Mouse (Mus musculus) forebrain, embryonic 15.5 days (tissue): Measurements from ENCODE around the gene Mphosph9. TPM values are rescaled to one million over a fixed set of nuclear protein-coding genes. Genes with fewer than 3 reads are reported as not detected.
"Not testable (repeated sequence)": the region's sequence is repeated elsewhere in the genome, so short reads cannot be mapped to it uniquely, and the experiment has no call there.

ENCODE experiments used
- ATAC-seq: fragments of 200-750 bp; cut with Nextera tagmentation; replicated peaks from 2 replicates; pipeline ENCODE4 v1.8.0; 2017; ENCODE audit warnings: mild to moderate bottlenecking, moderate TSS enrichment, moderate library complexity
- H3K27ac ChIP-seq: fragments of 300-500 bp; sonication (generic); replicated peaks from 2 replicates; pipeline ENCODE4 v1.5.1; 2015; ENCODE audit warnings: mild to moderate bottlenecking, inconsistent platforms
- H3K27me3 ChIP-seq: fragments of 300-500 bp; sonication (generic); 2 replicates; pipeline ENCODE4 v1.6.1; 2015; ENCODE audit warnings: inconsistent platforms
- H3K36me3 ChIP-seq: fragments of 300-500 bp; sonication (generic); 2 replicates; pipeline ENCODE4 v1.6.1; 2015; ENCODE audit warnings: mild to moderate bottlenecking, inconsistent platforms
- H3K4me1 ChIP-seq: fragments of 300-500 bp; sonication (generic); 2 replicates; pipeline ENCODE4 v1.6.1; 2015; ENCODE audit warnings: inconsistent platforms
- H3K4me2 ChIP-seq: fragments of 300-500 bp; sonication (generic); replicated peaks from 2 replicates; pipeline ENCODE4 v1.6.1; 2015; ENCODE audit warnings: mild to moderate bottlenecking, inconsistent platforms
- H3K4me3 ChIP-seq: fragments of 300-500 bp; sonication (generic); 2 replicates; pipeline ENCODE4 v1.5.1; 2015; ENCODE audit warnings: mild to moderate bottlenecking, inconsistent platforms
- H3K9ac ChIP-seq: fragments of 300-500 bp; sonication (generic); replicated peaks from 2 replicates; pipeline ENCODE4 v1.6.1; 2015; ENCODE audit warnings: mild to moderate bottlenecking, inconsistent platforms
- H3K9me3 ChIP-seq: fragments of 300-500 bp; sonication (generic); 2 replicates; pipeline ENCODE4 v1.6.1; 2016; ENCODE audit warnings: inconsistent platforms
- WGBS: fragments of 180-500 bp; shearing (Covaris S2); methylation state at CpG from one replicate; pipeline ENCODE4 v1.1.7; 2015; ENCODE audit warnings: mixed read lengths; 5-methylcytosine and 5-hydroxymethylcytosine counted together
- polyA plus RNA-seq: library from polyadenylated mRNA; unstranded; fragments of >200 nt; fragmentation: Nextera tagmentation; extraction: Ambion mirVana; gene quantifications from 2 replicates; pipeline ENCODE4 v1.2.1, GENCODE M21; 2015

Mphosph9 gene
- polyA plus RNA-seq, 1 experiment from 2014 or later = 16.4 TPM

GRCm38 (mm10) chr5:124226494-124226893, 101.3 kb downstream of the Mphosph9 start:
- ATAC-seq = no peak
- no peaks in the 10 kb centered on the region for H3K36me3 ChIP-seq
- H3K9ac ChIP-seq = no peak overlapping the region
- H3K27ac ChIP-seq = no peak overlapping the region
- H3K4me3 ChIP-seq = no peak overlapping the region
- H3K9me3 ChIP-seq = no peaks in the 10 kb centered on the region
- H3K27me3 ChIP-seq = no peaks in the 10 kb centered on the region
- no peak overlapping the region for H3K4me2 ChIP-seq
- H3K4me1 ChIP-seq = 0 out of 2 replicates have a peak, but pooled peaks cover 7% of the 10 kb centered on the region
- WGBS = 85% methylated on average over 4 of the region's 4 CpGs

- no peak overlapping the region for H3K27ac ChIP-seq
- H3K4me2 ChIP-seq = no peak overlapping the region
- ATAC-seq = no peak
Observed at GRCm38 (mm10) chr5:124225891-124226290, 101.9 kb downstream of the Mphosph9 start.

GRCm38 (mm10) chr5:124224321-124225092, 103.3 kb downstream of the Mphosph9 start:
- no peak for ATAC-seq
- 73% methylated on average over 16 of the region's 16 CpGs for WGBS
- H3K27ac ChIP-seq = no peak overlapping the region
- H3K4me1 ChIP-seq = peaks cover 21% of the 10 kb centered on the region
- no peak overlapping the region for H3K4me3 ChIP-seq
- H3K27me3 ChIP-seq = no peaks in the 10 kb centered on the region
- no peaks in the 10 kb centered on the region for H3K9me3 ChIP-seq
- no peaks in the 10 kb centered on the region for H3K36me3 ChIP-seq
- H3K4me2 ChIP-seq = no peak overlapping the region
- H3K9ac ChIP-seq = no peak overlapping the region

More at GRCm38 (mm10) chr5:124225891-124226290, 101.9 kb downstream of the Mphosph9 start:
- no peaks in the 10 kb centered on the region for H3K27me3 ChIP-seq
- H3K36me3 ChIP-seq = no peaks in the 10 kb centered on the region
- H3K4me1 ChIP-seq = 0 out of 2 replicates have a peak, but pooled peaks cover 12% of the 10 kb centered on the region
- no peak overlapping the region for H3K4me3 ChIP-seq
- no peak overlapping the region for H3K9ac ChIP-seq
- no peaks in the 10 kb centered on the region for H3K9me3 ChIP-seq
- WGBS = 93% methylated on average over 7 of the region's 7 CpGs

GRCm38 (mm10) chr5:124223574-124223973, 104.2 kb downstream of the Mphosph9 start:
- Histone ChIP-seq H3K4me2 (no peak overlapping the region), H3K27ac (no peak overlapping the region), H3K4me3 (no peak overlapping the region), H3K9ac (no peak overlapping the region), H3K9me3 (no peaks in the 10 kb centered on the region), H3K4me1 (peaks cover 30% of the 10 kb centered on the region), H3K36me3 (no peaks in the 10 kb centered on the region), H3K27me3 (no peaks in the 10 kb centered on the region)
- WGBS = 86% methylated on average over 8 of the region's 8 CpGs
- ATAC-seq = no peak

- no peak overlapping the region for H3K4me2 ChIP-seq
- no peak for ATAC-seq
- H3K27ac ChIP-seq = no peak overlapping the region
- no peaks in the 10 kb centered on the region for H3K27me3 ChIP-seq
- 90% methylated on average over 11 of the region's 11 CpGs for WGBS
- no peak overlapping the region for H3K4me3 ChIP-seq
- H3K36me3 ChIP-seq = no peaks in the 10 kb centered on the region
- no peak overlapping the region for H3K9ac ChIP-seq
- peaks cover 30% of the 10 kb centered on the region for H3K4me1 ChIP-seq
- H3K9me3 ChIP-seq = no peaks in the 10 kb centered on the region
Observed at GRCm38 (mm10) chr5:124222696-124223095, 105.1 kb downstream of the Mphosph9 start.

- Histone ChIP-seq H3K4me1 (peaks cover 27% of the 10 kb centered on the region), H3K4me2 (no peak overlapping the region), H3K27me3 (no peaks in the 10 kb centered on the region), H3K9me3 (no peaks in the 10 kb centered on the region), H3K4me3 (no peak overlapping the region), H3K27ac (no peak overlapping the region), H3K9ac (no peak overlapping the region), H3K36me3 (no peaks in the 10 kb centered on the region)
- WGBS = 85% methylated on average over 7 of the region's 7 CpGs
- ATAC-seq = no peak
Observed at GRCm38 (mm10) chr5:124221736-124222040, 106.1 kb downstream of the Mphosph9 start.

- Histone ChIP-seq H3K36me3 (no peaks in the 10 kb centered on the region), H3K9ac (no peak overlapping the region), H3K4me3 (no peak overlapping the region), H3K27ac (no peak overlapping the region), H3K27me3 (no peaks in the 10 kb centered on the region), H3K4me2 (no peak overlapping the region), H3K4me1 (peaks cover 27% of the 10 kb centered on the region), H3K9me3 (no peaks in the 10 kb centered on the region)
- WGBS = 49% methylated on average over 7 of the region's 7 CpGs
- no peak for ATAC-seq
Observed at GRCm38 (mm10) chr5:124221037-124221735, 106.6 kb downstream of the Mphosph9 start.

- Histone ChIP-seq H3K4me3 (no peak overlapping the region), H3K4me2 (no peak overlapping the region), H3K9ac (no peak overlapping the region), H3K4me1 (peaks cover 27% of the 10 kb centered on the region), H3K36me3 (no peaks in the 10 kb centered on the region), H3K9me3 (no peaks in the 10 kb centered on the region), H3K27ac (no peak overlapping the region), H3K27me3 (no peaks in the 10 kb centered on the region)
- no peak for ATAC-seq
- 94% methylated on average over 5 of the region's 5 CpGs for WGBS
Observed at GRCm38 (mm10) chr5:124220551-124220950, 107.2 kb downstream of the Mphosph9 start.

- WGBS = 49% methylated on average over 10 of the region's 10 CpGs
- Histone ChIP-seq H3K27me3 (no peaks in the 10 kb centered on the region), H3K27ac (no peak overlapping the region), H3K4me3 (no peak overlapping the region), H3K4me2 (no peak overlapping the region), H3K9ac (no peak overlapping the region), H3K9me3 (no peaks in the 10 kb centered on the region), H3K4me1 (peaks cover 37% of the 10 kb centered on the region), H3K36me3 (no peaks in the 10 kb centered on the region)
- ATAC-seq = no peak
Observed at GRCm38 (mm10) chr5:124219431-124219830, 108.3 kb downstream of the Mphosph9 start.

GRCm38 (mm10) chr5:124218986-124219385, 108.8 kb downstream of the Mphosph9 start:
- no peak overlapping the region for H3K9ac ChIP-seq
- H3K4me3 ChIP-seq = no peak overlapping the region
- H3K36me3 ChIP-seq = no peaks in the 10 kb centered on the region
- H3K9me3 ChIP-seq = no peaks in the 10 kb centered on the region
- H3K4me2 ChIP-seq = no peak overlapping the region
- no peak overlapping the region for H3K27ac ChIP-seq
- H3K27me3 ChIP-seq = no peaks in the 10 kb centered on the region
- WGBS = 26% methylated on average over 7 of the region's 7 CpGs
- H3K4me1 ChIP-seq = peaks cover 34% of the 10 kb centered on the region
- ATAC-seq = no peak

GRCm38 (mm10) chr5:124217566-124218249, 110.1 kb downstream of the Mphosph9 start:
- WGBS = 58% methylated on average over 8 of the region's 8 CpGs
- no peak overlapping the region for H3K4me2 ChIP-seq
- H3K4me1 ChIP-seq = peaks cover 34% of the 10 kb centered on the region
- no peak for ATAC-seq
- no peak overlapping the region for H3K9ac ChIP-seq
- H3K9me3 ChIP-seq = no peaks in the 10 kb centered on the region
- H3K27me3 ChIP-seq = no peaks in the 10 kb centered on the region
- H3K27ac ChIP-seq = no peak overlapping the region
- no peaks in the 10 kb centered on the region for H3K36me3 ChIP-seq
- no peak overlapping the region for H3K4me3 ChIP-seq

GRCm38 (mm10) chr5:124217092-124217491, 110.7 kb downstream of the Mphosph9 start:
- peaks cover 34% of the 10 kb centered on the region for H3K4me1 ChIP-seq
- not testable (repeated sequence) for H3K36me3 ChIP-seq, H3K27me3 ChIP-seq, H3K9ac ChIP-seq, H3K27ac ChIP-seq, H3K4me3 ChIP-seq, ATAC-seq, H3K9me3 ChIP-seq, H3K4me2 ChIP-seq
- 90% methylated on average over 5 of the region's 5 CpGs for WGBS
